Mouse (Mus musculus) liver, postnatal 0 days (tissue): Measurements from ENCODE around the gene Lig4.

Experiments
- CTCF ChIP-seq: sonication (generic); IDR thresholded peaks from 2 replicates; pipeline ENCODE4 v1.5.1; 2016; ENCODE audit warnings: antibody characterized with exemption, low read depth
- EP300 ChIP-seq: IDR thresholded peaks from 2 replicates; pipeline ENCODE4 v1.6.1; 2016; ENCODE audit warnings: antibody characterized with exemption, low read depth, mild to moderate bottlenecking

GRCm38 (mm10) chr8:10006986-10007659 is 29.6 kb upstream of the Lig4 start:
- TF ChIP-seq CTCF: no peak
- no peak for TF ChIP-seq EP300
